ENCODE assay signal across 21 mouse cellular contexts in genomic region chr5:124468365-124468764, GRCm38 (mm10). TPM values are rescaled to one million over a fixed set of nuclear protein-coding genes. Genes with fewer than 3 reads are reported as not detected.
DNase-seq lines count a peak whose midpoint lies in the region; ATAC-seq and TF ChIP-seq lines count a peak whose summit lies in the region.
"Had no signal": no experiment of that assay in that cellular context is flagged by ENCODE, and none has a peak within 500 bp of the region (broad histone marks: within the 10 kb centered on the region; RNA-seq: fewer than 3 reads in every experiment).

No protein-coding gene starts in this region.

- peaks cover 20 to 65% of the 10 kb centered on the region in 2 experiments for H3K4me1 ChIP-seq in CH12.LX (ENCODE audit: control insufficient read depth in 1 of 2, insufficient read depth in 2 of 2)
- H3K4me1 ChIP-seq: embryonic facial prominence, embryonic 15.5 days; heart, embryonic 13.5 days; hindbrain, embryonic 15.5 days had no signal

- dilution Hi-C loops in CH12.LX (cut with MboI; ENCODE audit: extremely low pct_ligation_motif_present, extremely low pct_unique_long_range_greater_than_20kb, low sequenced_read_pairs) = no loop called here

- peaks cover 75% of the 10 kb centered on the region for H3K79me2 ChIP-seq in CH12.LX (replicated peaks; ENCODE audit: control insufficient read depth, extremely low read depth, insufficient read depth, poor library complexity, severe bottlenecking)

- no peak for TF ChIP-seq EP300 in CH12.LX (IDR thresholded peaks at IDR 0.05; ENCODE audit: low read length)

- H3K4me2 ChIP-seq in CH12.LX (ENCODE audit: insufficient read depth, low read depth, poor library complexity, severe bottlenecking) = no peak overlapping the region
- H3K4me2 ChIP-seq: embryonic facial prominence, embryonic 15.5 days; heart, embryonic 13.5 days; hindbrain, embryonic 15.5 days had no signal

- peaks cover 80 to 83% of the 10 kb centered on the region in 2 experiments for H3K36me3 ChIP-seq in CH12.LX (replicated peaks in 1 of 2; ENCODE audit: control insufficient read depth in 1 of 2, insufficient read depth in 1 of 2, low read length in 1 of 2)

- in situ Hi-C loops in CH12.LX (cut with MboI; ENCODE audit: low pct_ligation_motif_present, low pct_unique_long_range_greater_than_20kb, low sequenced_read_pairs) = no loop called here

- peak; percentile 30; the same call in 1 of the 2 replicates for ATAC-seq in neutrophil, adult 5-6 weeks (ENCODE audit: extremely low read depth, insufficient number of reproducible peaks, low FRiP score, poor library complexity, severe bottlenecking)
- ATAC-seq: CD4-positive, CD25-positive, alpha-beta regulatory T cell, adult 4 months; forebrain, embryonic 14.5 days; inflammation-experienced regulatory T-cells, adult 6 months had no signal

- TF ChIP-seq CTCF in CH12.LX (conservative IDR thresholded peaks at IDR 0.05 in 1 of 2, IDR thresholded peaks at IDR 0.05 in 1 of 2; ENCODE audit: low read depth in 2 of 2, low read length in 2 of 2) = no peak

- H3K9me3 ChIP-seq in CH12.LX (replicated peaks; ENCODE audit: low read length) = peaks cover 11% of the 10 kb centered on the region
- H3K9me3 ChIP-seq: embryonic facial prominence, embryonic 15.5 days; forebrain, embryonic 10.5 days; heart, embryonic 13.5 days; hindbrain, embryonic 15.5 days had no signal

- H3K9ac ChIP-seq in CH12.LX (ENCODE audit: insufficient read depth, low read depth) = no peak overlapping the region
- H3K9ac ChIP-seq: embryonic facial prominence, embryonic 15.5 days; heart, embryonic 13.5 days; hindbrain, embryonic 15.5 days had no signal

- no peak for TF ChIP-seq RAD21 in CH12.LX (IDR thresholded peaks at IDR 0.05; ENCODE audit: low read depth, low read length)

- H3K27me3 ChIP-seq in CH12.LX (replicated peaks) = no peaks in the 10 kb centered on the region
- H3K27me3 ChIP-seq: embryonic facial prominence, embryonic 15.5 days; heart, embryonic 13.5 days; hindbrain, embryonic 15.5 days had no signal

- H3K27ac ChIP-seq in CH12.LX (ENCODE audit: insufficient read depth, low read depth) = peak overlapping the region; percentile 28
- H3K27ac ChIP-seq: embryonic facial prominence, embryonic 15.5 days; forebrain, embryonic 10.5 days; heart, embryonic 13.5 days; hindbrain, embryonic 15.5 days had no signal

- DNase-seq in right cerebral cortex, adult 18-20 months = peak; percentile 74
- no peak for DNase-seq in right cerebral cortex, postnatal 10 days (ENCODE audit: low spot score in 2 of 2)
- no peak for DNase-seq in CH12.LX (ENCODE audit: extremely low read depth)
- peak; percentile 85 for DNase-seq in brain, adult 2 months (ENCODE audit: low read depth, low spot score)
- DNase-seq in yolk sac, embryonic 10.5 days (ENCODE audit: low spot score) = no peak
- no peak for DNase-seq in cerebellum, adult 9-11 months
- DNase-seq: adrenal gland, postnatal 25 days; cerebellum, adult 2 months; cerebellum, postnatal 14 days; embryo, embryonic 11 days; gastrocnemius, postnatal 14 days; heart, postnatal 36 days had no signal

- no peak overlapping the region for H3K4me3 ChIP-seq in CH12.LX (replicated peaks in 1 of 3; ENCODE audit: low read depth in 2 of 3, low read length in 2 of 3, poor library complexity in 1 of 3)
- H3K4me3 ChIP-seq: embryonic facial prominence, embryonic 15.5 days; erythroblast, embryonic 14.5 days; forebrain, embryonic 10.5 days; heart, embryonic 13.5 days; hindbrain, embryonic 15.5 days had no signal

- no peak for TF ChIP-seq POLR2A in CH12.LX (IDR thresholded peaks at IDR 0.05; ENCODE audit: low read depth, low read length)

TF ChIP-seq in CH12.LX, 34 proteins besides CTCF, POLR2A, EP300 and RAD21:
- TF ChIP-seq JUND (conservative IDR thresholded peaks at IDR 0.05; ENCODE audit: low read depth, low read length) (no peak), ELF1 (IDR thresholded peaks at IDR 0.05; ENCODE audit: low read depth, low read length) (no peak), CHD2 (IDR thresholded peaks at IDR 0.05; ENCODE audit: low read length) (no peak), POLR2AphosphoS2 (IDR thresholded peaks at IDR 0.05; ENCODE audit: low read depth, low read length) (0 out of 2 replicates have a peak, but pooled peaks have one; percentile 45), MAFK (IDR thresholded peaks at IDR 0.05; ENCODE audit: insufficient replicate concordance, low read length) (no peak), UBTF (IDR thresholded peaks at IDR 0.05; ENCODE audit: low read depth, low read length) (no peak)

RNA-seq across cellular contexts. Expression of gene Rilpl2, which starts 9.8 kb away (rescaled TPM):
- total RNA-seq in CH12.LX (2012; rRNA removed) (393 and 482 TPM in 2 replicates), CH12.LX (2014; rRNA removed) (415 and 425 TPM in 2 replicates)
- 354 and 405 TPM in 2 replicates for polyA plus RNA-seq in CH12.LX (2012; ENCODE audit: insufficient read length, low read depth)
- total RNA-seq in neutrophil, adult 5-6 weeks (2017) = 40.5 and 44.6 TPM in 2 replicates

RNA-seq across cellular contexts. Expression of gene Snrnp35, which starts 14.6 kb away (rescaled TPM):
- 23.3 and 27.4 TPM in 2 replicates for total RNA-seq in CH12.LX (2012; rRNA removed)
- total RNA-seq in CH12.LX (2014; rRNA removed) = 13.9 and 14.9 TPM in 2 replicates
- polyA plus RNA-seq in CH12.LX (2012; ENCODE audit: insufficient read length, low read depth) = 29.0 and 36.3 TPM in 2 replicates
- total RNA-seq in neutrophil, adult 5-6 weeks (2017) = 4.7 and 9.3 TPM in 2 replicates

RNA-seq across cellular contexts. Expression of gene Kmt5a, which starts 28.6 kb away (rescaled TPM):
- total RNA-seq in CH12.LX (2012; rRNA removed) (55.3 and 64.6 TPM in 2 replicates), CH12.LX (2014; rRNA removed) (60.9 and 62.8 TPM in 2 replicates)
- polyA plus RNA-seq in CH12.LX (2012; ENCODE audit: insufficient read length, low read depth) = 151 and 154 TPM in 2 replicates
- 58.0 and 70.0 TPM in 2 replicates for total RNA-seq in neutrophil, adult 5-6 weeks (2017)

RNA-seq across cellular contexts. Expression of gene Sbno1, which starts 42.6 kb away (rescaled TPM):
- total RNA-seq in CH12.LX (2012; rRNA removed) (38.3 and 44.2 TPM in 2 replicates), CH12.LX (2014; rRNA removed) (32.4 and 35.0 TPM in 2 replicates)
- 48.5 and 52.3 TPM in 2 replicates for polyA plus RNA-seq in CH12.LX (2012; ENCODE audit: insufficient read length, low read depth)
- total RNA-seq in neutrophil, adult 5-6 weeks (2017) = 306 and 307 TPM in 2 replicates

Comparison
In these comparisons a context has a peak if more than half of its experiments do, and no peak if none do; other contexts are left out.
1. DNase-seq: peak in right cerebral cortex, adult 18-20 months (single experiment) and brain, adult 2 months (single experiment); none in right cerebral cortex, postnatal 10 days (0 of 2), CH12.LX (single experiment), yolk sac, embryonic 10.5 days (single experiment) and cerebellum, adult 9-11 months (single experiment).